Mouse (Mus musculus): ENCODE data around the gene Egfl8. TPM values are rescaled to one million over a fixed set of nuclear protein-coding genes. Genes with fewer than 3 reads are reported as not detected.

The Egfl8 gene
- polyA plus RNA-seq, 1 experiment from 2014 or later, result 6.0 TPM

DNA sequence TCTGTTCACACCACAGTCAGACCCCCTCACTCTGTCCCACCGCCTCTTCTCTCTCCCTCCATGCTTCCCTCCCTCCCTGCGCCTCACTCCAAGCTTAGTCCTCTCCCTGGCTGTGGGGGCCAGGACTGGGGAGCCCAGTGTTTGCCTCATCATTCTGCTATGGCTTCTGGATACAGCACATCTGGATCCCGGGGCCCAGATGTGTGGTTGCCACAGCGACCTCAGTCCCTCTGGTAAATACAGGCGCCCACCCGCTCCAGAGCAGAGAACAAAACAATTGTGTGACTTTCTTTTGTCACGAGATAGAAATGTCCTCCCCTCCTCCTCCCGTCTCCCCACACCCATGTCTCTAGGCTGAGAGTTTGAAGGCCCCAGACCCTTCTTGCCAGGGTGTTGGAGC lies 40.9 kb upstream of the Egfl8 start:
- H3K36me3 ChIP-seq, result peaks cover 33% of the 10 kb centered on the region
- no peak overlapping the region for H3K9ac ChIP-seq (replicated peaks)

DNA sequence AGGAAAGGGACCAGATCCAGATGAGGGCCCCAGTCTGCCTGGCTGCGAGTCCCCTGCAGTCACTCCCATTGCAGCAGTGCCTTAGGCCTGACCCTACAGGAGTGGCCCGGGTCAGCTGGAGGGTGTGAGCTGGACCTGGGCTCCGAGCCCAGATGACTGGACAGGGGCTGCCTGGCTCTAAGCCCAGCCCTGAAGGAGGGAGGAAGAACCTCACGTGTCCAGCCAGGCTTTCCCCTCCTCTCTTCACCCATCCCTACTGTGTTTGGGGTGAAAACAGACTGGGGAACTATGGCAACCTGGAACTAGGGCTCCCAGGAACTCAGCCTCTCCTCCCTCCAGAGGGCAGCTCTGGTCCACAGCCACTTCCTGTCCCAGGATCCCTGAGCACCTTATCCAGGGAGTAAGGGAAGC lies 39.8 kb upstream of the Egfl8 start:
- no peak for ATAC-seq (ENCODE audit: low FRiP score, low read depth)
- Histone ChIP-seq H3K9ac (replicated peaks) (peak overlapping the region; percentile 24; the same call in 1 of the 2 replicates), H3K36me3 (peaks cover 44% of the 10 kb centered on the region), H3K9me3 (no peaks in the 10 kb centered on the region), H3K27ac (replicated peaks) (no peak overlapping the region), H3K27me3 (peaks cover 17% of the 10 kb centered on the region), H3K4me3 (no peak overlapping the region), H3K4me1 (no peaks in the 10 kb centered on the region; the same call in 1 of the 2 replicates), H3K4me2 (replicated peaks) (no peak overlapping the region)
- WGBS, result 70% methylated on average over 4 of the region's 4 CpGs

More for the DNA sequence above, 40.9 kb upstream of the Egfl8 start:
- H3K9me3 ChIP-seq, result no peaks in the 10 kb centered on the region
- no peak overlapping the region for H3K4me3 ChIP-seq
- H3K27ac ChIP-seq (replicated peaks), result no peak overlapping the region
- WGBS, result 37% methylated on average over 8 of the region's 8 CpGs
- no peak for ATAC-seq (ENCODE audit: low FRiP score, low read depth)
- no peak overlapping the region for H3K4me2 ChIP-seq (replicated peaks)
- H3K27me3 ChIP-seq, result peaks cover 27% of the 10 kb centered on the region
- peaks cover 6% of the 10 kb centered on the region for H3K4me1 ChIP-seq

DNA sequence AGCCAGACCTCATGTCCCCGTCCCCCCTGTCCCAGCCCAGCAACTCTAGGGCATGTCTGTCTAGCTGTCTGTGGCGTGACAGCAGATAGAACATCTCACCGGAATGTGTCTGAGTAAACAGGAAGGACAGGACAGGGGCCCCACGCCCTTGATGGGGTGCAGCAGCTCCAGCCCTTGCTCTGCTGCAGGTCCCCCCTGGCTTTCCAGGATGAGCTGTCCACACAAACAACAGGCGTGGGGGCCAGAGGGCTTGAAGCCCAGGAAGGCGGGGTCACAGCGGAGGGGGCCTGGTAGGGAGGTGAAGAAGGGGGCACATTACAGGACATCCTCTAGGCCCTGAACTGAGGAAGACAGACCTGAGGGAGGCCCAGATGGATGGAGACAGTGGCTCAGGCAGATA lies 39.4 kb upstream of the Egfl8 start:
- Histone ChIP-seq H3K4me3 (no peak overlapping the region), H3K4me1 (no peaks in the 10 kb centered on the region; the same call in 1 of the 2 replicates), H3K27me3 (peaks cover 12% of the 10 kb centered on the region), H3K4me2 (replicated peaks) (no peak overlapping the region), H3K9ac (replicated peaks) (peak overlapping the region; percentile 24), H3K27ac (replicated peaks) (no peak overlapping the region), H3K36me3 (peaks cover 49% of the 10 kb centered on the region), H3K9me3 (no peaks in the 10 kb centered on the region)
- 91% methylated on average over 7 of the region's 7 CpGs for WGBS
- ATAC-seq (ENCODE audit: low FRiP score, low read depth), result no peak

DNA sequence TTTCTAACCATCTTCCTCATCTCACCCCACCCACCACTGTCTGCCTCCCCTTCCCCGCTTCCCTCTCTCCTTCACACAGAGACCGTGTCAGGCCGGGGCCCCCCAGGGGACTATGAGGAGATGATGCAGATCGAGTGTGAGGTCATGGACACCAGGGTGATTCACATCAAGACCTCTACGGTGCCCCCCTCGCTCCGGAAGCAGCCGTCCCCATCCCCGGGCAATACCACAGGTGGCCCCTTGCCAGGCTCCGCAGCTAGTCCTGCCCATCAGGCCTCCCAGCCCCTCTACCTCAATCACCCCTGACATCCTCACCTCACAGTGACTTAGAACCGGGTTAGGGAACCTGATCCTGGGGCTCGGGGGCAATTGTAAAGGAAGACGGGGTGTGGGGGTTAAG lies 38.6 kb upstream of the Egfl8 start:
- peaks cover 56% of the 10 kb centered on the region for H3K36me3 ChIP-seq
- 95% methylated on average over 13 of the region's 13 CpGs for WGBS

DNA sequence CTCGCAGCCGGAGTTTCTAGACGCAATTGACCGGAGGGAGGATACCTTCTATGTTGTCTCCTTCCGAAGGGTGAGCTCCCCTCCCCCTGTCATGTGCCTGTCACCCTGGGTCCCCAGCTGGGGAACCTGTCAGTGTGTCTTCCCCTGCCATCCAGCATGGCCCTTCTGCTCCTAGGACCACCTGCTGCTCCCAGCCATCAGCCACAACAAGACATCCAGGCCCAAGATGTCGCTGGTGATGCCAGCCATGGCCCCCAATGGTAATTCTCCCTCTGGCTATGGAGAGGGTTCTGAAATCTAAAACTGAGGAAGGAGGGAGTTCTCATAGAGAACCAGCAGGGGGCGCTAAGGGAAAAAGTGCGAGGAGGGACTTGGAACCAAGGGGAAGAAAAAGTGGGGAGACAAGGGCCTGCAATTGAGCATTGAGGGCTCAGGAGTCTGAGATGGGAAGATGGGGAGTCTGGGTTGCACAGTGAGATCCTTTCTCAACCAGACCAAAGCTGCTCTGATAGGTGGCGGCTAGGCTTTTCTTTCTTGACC lies 38.0 kb upstream of the Egfl8 start:
- no peaks in the 10 kb centered on the region for H3K27me3 ChIP-seq
- peaks cover 62% of the 10 kb centered on the region for H3K36me3 ChIP-seq
- no peaks in the 10 kb centered on the region for H3K9me3 ChIP-seq
- no peak overlapping the region for H3K4me2 ChIP-seq (replicated peaks)
- no peak overlapping the region for H3K27ac ChIP-seq (replicated peaks)
- H3K4me3 ChIP-seq, result no peak overlapping the region
- ATAC-seq (ENCODE audit: low FRiP score, low read depth), result no peak
- no peak overlapping the region for H3K9ac ChIP-seq (replicated peaks)
- 64% methylated on average over 9 of the region's 9 CpGs for WGBS
- H3K4me1 ChIP-seq, result no peaks in the 10 kb centered on the region; the same call in 1 of the 2 replicates

More for the DNA sequence above, 38.6 kb upstream of the Egfl8 start:
- no peak overlapping the region for H3K27ac ChIP-seq (replicated peaks)
- no peak overlapping the region for H3K4me2 ChIP-seq (replicated peaks)
- H3K4me1 ChIP-seq, result no peaks in the 10 kb centered on the region; the same call in 1 of the 2 replicates
- no peak overlapping the region for H3K9ac ChIP-seq (replicated peaks)
- peaks cover 5% of the 10 kb centered on the region for H3K27me3 ChIP-seq
- no peak for ATAC-seq (ENCODE audit: low FRiP score, low read depth)
- no peak overlapping the region for H3K4me3 ChIP-seq
- H3K9me3 ChIP-seq, result no peaks in the 10 kb centered on the region

DNA sequence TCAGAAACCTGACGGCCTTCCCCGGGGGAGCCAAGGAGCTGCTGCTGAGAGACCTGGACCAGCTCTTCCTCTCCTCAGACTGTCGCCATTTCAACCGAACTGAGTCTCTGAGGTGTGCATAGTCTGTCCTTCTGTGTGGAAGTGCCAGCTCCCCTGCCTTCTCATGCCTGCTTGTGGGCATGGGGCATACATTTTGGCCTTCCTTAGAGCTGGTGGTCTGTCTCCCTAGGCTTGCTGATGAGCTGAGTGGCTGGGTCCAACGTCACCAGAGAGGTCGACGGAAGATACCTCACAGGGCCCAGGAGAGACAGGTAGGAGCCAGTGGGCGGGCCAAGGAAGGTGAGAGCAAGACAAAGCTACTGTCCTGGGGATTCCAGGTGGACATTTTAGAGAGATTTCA lies 37.2 kb upstream of the Egfl8 start:
- no peak overlapping the region for H3K4me3 ChIP-seq
- ATAC-seq (ENCODE audit: low FRiP score, low read depth), result no peak
- WGBS, result 91% methylated on average over 8 of the region's 8 CpGs
- no peaks in the 10 kb centered on the region for H3K27me3 ChIP-seq
- peaks cover 62% of the 10 kb centered on the region for H3K36me3 ChIP-seq
- peaks cover 7% of the 10 kb centered on the region for H3K4me1 ChIP-seq
- H3K27ac ChIP-seq (replicated peaks), result no peak overlapping the region
- H3K9ac ChIP-seq (replicated peaks), result no peak overlapping the region
- no peaks in the 10 kb centered on the region for H3K9me3 ChIP-seq
- no peak overlapping the region for H3K4me2 ChIP-seq (replicated peaks)

DNA sequence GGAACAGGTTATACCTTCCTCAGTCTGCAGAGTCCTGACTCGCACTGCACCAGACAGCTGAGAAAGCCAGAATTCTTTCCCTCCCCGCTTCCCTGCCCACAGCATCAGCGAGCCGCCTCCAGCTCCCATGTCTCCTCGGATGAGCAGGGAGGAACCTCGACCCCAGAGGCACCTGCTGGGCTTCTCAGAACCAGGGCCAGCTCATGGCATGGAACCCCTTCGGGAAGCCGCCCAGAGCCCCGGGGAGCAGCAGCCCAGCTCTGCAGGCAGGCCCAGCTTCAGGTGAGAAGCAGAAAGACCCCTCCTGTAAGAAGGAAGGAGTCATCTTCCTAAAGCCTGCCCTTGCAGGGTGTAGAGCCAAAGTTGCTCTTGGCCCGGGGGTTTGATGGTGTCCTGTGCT lies 36.8 kb upstream of the Egfl8 start:
- H3K9ac ChIP-seq (replicated peaks), result no peak overlapping the region
- no peak overlapping the region for H3K27ac ChIP-seq (replicated peaks)
- WGBS, result 89% methylated on average over 10 of the region's 10 CpGs
- peaks cover 62% of the 10 kb centered on the region for H3K36me3 ChIP-seq
- ATAC-seq (ENCODE audit: low FRiP score, low read depth), result no peak
- no peaks in the 10 kb centered on the region for H3K9me3 ChIP-seq
- H3K4me2 ChIP-seq (replicated peaks), result no peak overlapping the region
- no peak overlapping the region for H3K4me3 ChIP-seq
- H3K4me1 ChIP-seq, result peaks cover 11% of the 10 kb centered on the region
- no peaks in the 10 kb centered on the region for H3K27me3 ChIP-seq

DNA sequence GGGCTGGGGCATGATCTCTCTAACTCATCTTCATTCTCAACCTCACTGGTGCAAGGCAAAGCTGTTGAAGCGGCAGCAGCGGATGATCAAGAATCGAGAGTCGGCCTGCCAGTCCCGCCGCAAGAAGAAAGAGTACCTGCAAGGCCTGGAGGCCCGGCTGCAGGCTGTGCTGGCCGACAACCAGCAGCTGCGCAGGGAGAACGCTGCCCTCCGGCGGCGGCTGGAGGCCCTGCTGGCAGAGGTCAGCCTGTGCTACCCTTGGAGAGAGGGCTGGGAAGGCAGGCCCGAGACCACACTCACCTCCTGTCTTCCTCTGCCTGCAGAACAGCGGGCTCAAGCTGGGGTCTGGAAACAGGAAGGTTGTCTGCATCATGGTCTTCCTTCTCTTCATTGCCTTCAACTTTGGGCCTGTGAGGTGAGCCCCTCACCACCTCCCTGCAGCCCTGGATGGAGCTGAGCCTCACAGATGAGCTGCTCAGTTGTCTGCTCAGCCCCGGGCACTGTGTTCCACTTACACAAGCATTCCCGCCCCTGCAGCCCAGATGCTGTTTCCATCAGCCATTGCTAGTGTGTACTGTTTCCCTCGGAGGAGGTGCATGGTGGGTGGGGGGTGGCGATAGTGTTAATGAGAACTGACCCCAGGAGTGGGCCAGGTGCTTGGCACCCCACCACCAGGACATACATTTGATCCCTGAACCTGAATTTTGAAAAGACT lies 35.9 kb upstream of the Egfl8 start:
- Histone ChIP-seq H3K27ac (replicated peaks) (no peak overlapping the region), H3K36me3 (peaks cover 62% of the 10 kb centered on the region), H3K4me3 (no peak overlapping the region), H3K4me1 (peaks cover 12% of the 10 kb centered on the region), H3K9ac (replicated peaks) (no peak overlapping the region), H3K27me3 (no peaks in the 10 kb centered on the region), H3K4me2 (replicated peaks) (no peak overlapping the region), H3K9me3 (no peaks in the 10 kb centered on the region)
- no peak for ATAC-seq (ENCODE audit: low FRiP score, low read depth)
- WGBS, result 45% methylated on average over 19 of the region's 19 CpGs

DNA sequence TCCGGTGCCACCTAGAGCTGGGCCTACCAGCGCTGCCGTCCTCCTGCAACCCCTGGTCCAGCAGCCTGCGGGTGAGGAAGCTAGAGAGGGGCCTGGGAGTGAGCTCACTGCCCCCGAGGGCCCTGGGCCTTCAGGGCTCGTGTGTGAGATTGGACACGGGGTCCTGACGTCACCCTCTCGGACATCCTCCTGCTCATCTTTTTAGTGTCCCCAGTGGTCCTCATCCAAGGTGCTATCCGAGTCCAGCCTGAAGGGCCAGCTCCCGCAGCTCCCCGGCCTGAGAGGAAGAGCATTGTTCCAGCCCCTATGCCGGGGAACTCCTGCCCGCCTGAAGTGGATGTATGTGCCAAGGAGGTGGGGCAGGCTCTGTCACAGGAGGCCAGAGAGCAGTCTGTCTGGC lies 35.0 kb upstream of the Egfl8 start:
- Histone ChIP-seq H3K36me3 (peaks cover 62% of the 10 kb centered on the region), H3K27me3 (no peaks in the 10 kb centered on the region), H3K4me3 (no peak overlapping the region), H3K4me1 (peaks cover 20% of the 10 kb centered on the region), H3K9ac (replicated peaks) (no peak overlapping the region), H3K27ac (replicated peaks) (no peak overlapping the region), H3K9me3 (no peaks in the 10 kb centered on the region), H3K4me2 (replicated peaks) (no peak overlapping the region)
- no peak for ATAC-seq (ENCODE audit: low FRiP score, low read depth)
- 92% methylated on average over 14 of the region's 14 CpGs for WGBS

DNA sequence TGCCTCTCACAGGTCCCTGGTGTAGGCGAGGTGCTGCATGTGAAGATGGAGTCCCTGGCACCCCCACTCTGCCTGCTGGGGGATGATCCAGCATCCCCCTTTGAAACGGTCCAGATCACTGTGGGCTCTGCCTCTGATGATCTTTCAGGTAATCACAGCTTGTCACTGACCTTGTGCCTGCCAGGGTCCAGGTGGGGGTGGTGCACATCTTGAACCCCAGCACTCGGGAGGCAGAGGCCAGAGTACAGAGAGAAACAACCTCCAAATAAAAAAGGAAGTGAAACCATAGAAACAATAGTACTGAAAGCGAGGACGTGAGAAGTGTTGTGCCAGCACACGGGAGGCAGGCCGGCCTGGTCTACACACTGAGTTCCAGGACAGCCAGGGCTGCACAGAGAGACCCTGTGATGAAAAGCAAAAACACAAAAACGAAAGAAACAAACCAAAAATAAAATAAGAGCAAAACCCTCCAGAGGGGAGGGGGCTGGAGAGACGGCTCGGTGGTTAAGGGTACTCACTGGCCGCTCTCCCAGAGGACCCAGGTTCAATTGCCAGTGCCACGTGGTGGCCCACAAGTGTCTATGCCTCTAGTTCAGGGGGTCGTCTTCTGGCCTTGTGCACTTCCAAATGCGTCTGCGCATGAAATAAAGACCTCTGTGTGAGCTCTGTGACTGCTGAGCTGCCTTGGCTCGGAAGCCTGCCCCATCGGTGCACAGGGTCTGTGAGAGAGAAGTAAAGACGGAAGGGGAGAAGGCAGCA lies 33.5 kb upstream of the Egfl8 start:
- no peak overlapping the region for H3K27ac ChIP-seq (replicated peaks)
- no peak for ATAC-seq (ENCODE audit: low FRiP score, low read depth)
- no peak overlapping the region for H3K4me3 ChIP-seq
- H3K27me3 ChIP-seq, result no peaks in the 10 kb centered on the region
- 91% methylated on average over 18 of the region's 18 CpGs for WGBS
- no peaks in the 10 kb centered on the region for H3K9me3 ChIP-seq
- H3K9ac ChIP-seq (replicated peaks), result no peak overlapping the region
- H3K4me1 ChIP-seq, result peaks cover 31% of the 10 kb centered on the region
- peaks cover 53% of the 10 kb centered on the region for H3K36me3 ChIP-seq
- H3K4me2 ChIP-seq (replicated peaks), result no peak overlapping the region

DNA sequence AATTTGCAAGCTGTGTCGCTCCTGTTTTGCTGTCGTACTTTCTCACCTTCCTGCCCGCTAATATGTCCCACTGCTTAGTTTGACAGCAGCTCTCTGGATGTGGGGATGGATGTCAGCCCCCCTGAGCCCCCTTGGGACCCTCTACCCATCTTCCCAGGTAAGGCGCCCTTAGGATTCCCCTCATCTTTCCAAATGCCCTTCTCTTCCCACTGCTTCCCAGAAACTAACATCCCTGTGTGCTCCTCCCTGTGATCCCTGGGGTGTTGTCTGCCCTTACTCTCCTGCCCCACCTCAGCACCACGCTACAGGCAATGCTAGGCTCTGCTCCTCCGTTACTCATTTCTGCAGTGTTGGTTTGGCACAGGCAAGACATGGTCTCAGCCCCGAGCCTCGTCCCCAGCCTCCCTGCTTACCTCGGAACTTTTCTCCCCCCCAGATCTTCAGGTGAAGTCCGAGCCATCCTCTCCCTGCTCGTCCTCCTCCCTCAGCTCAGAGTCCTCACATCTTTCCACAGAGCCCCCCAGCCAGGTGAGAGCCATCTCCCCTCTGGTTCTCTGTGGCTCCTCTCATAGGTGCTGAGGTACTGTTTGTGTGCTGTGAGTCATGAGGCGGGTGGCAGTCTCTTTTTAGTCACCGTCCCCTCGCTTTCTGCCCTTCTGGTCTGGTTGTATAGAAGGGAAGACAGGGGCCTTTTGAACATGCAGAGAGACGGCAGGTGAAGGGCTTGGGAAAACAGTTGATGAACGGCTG lies 32.5 kb upstream of the Egfl8 start:
- Histone ChIP-seq H3K9ac (replicated peaks) (peak overlapping the region; percentile 94), H3K4me3 (peak overlapping the region; percentile 97), H3K27ac (replicated peaks) (no peak overlapping the region), H3K4me1 (peaks cover 36% of the 10 kb centered on the region), H3K27me3 (no peaks in the 10 kb centered on the region), H3K36me3 (peaks cover 45% of the 10 kb centered on the region), H3K4me2 (replicated peaks) (peak overlapping the region; percentile 84), H3K9me3 (no peaks in the 10 kb centered on the region)
- 86% methylated on average over 16 of the region's 16 CpGs for WGBS
- no peak for ATAC-seq (ENCODE audit: low FRiP score, low read depth)

Data from midbrain, embryonic 12.5 days (tissue).